Mouse (Mus musculus): ENCODE data around the gene Ppp2r5b. TPM values are rescaled to one million over a fixed set of nuclear protein-coding genes. Genes with fewer than 3 reads are reported as not detected.

Ppp2r5b gene
- polyA plus RNA-seq, 1 experiment from 2014 or later = 36.5 TPM

DNA sequence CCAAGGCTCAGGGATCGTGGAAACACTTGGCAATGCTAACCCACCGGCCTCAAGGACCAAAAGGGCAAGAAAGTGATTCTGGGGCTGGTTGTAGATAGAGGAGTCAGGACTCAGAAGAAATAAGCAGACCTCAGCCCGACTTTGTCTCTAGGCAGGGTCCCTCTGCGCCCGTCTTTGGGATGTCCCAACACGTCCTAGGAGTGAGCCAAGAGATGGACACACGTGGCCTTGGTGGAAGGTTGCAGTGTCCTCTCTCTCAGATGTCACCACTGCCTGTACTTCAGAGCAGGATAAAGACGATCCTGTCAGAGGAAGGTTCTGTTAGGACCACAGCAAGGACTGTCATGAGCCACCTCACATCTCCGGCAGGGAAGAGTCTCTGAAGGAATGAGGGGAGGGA lies 35.0 kb upstream of the Ppp2r5b start:
- H3K4me1 ChIP-seq (ENCODE audit: control insufficient read depth, insufficient read depth, low read length) = peaks cover 2% of the 10 kb centered on the region
- ATAC-seq (ENCODE audit: low read depth) = no peak
- WGBS = 56% methylated on average over 9 of the region's 9 CpGs
- no peaks in the 10 kb centered on the region for H3K27me3 ChIP-seq (replicated peaks; ENCODE audit: control insufficient read depth, insufficient read depth, low read length)
- H3K36me3 ChIP-seq (ENCODE audit: control insufficient read depth, insufficient read depth, low read length) = no peaks in the 10 kb centered on the region
- no peak overlapping the region for H3K27ac ChIP-seq (replicated peaks; ENCODE audit: low read depth, low read length)
- H3K4me2 ChIP-seq (ENCODE audit: low read depth, low read length) = no peak overlapping the region
- no peak for DNase-seq (ENCODE audit: low spot score)
- peak overlapping the region; percentile 19; the same call in 1 of the 2 replicates for H3K9ac ChIP-seq (ENCODE audit: low read depth, low read length)
- H3K4me3 ChIP-seq (ENCODE audit: low read depth, low read length) = no peak overlapping the region
- H3K9me3 ChIP-seq (ENCODE audit: control insufficient read depth, low read length) = no peaks in the 10 kb centered on the region

GRCm38 (mm10) chr19:6269798-6270475 lies 34.3 kb upstream of the Ppp2r5b start:
- WGBS = 85% methylated on average over 8 of the region's 8 CpGs
- no peak overlapping the region for H3K4me3 ChIP-seq (ENCODE audit: low read depth, low read length)

GRCm38 (mm10) chr19:6268670-6269132 lies 33.0 kb upstream of the Ppp2r5b start:
- Histone ChIP-seq H3K4me3 (ENCODE audit: low read depth, low read length) (no peak overlapping the region), H3K36me3 (ENCODE audit: control insufficient read depth, insufficient read depth, low read length) (no peaks in the 10 kb centered on the region), H3K4me2 (ENCODE audit: low read depth, low read length) (no peak overlapping the region), H3K9ac (ENCODE audit: low read depth, low read length) (no peak overlapping the region), H3K27ac (replicated peaks; ENCODE audit: low read depth, low read length) (no peak overlapping the region), H3K9me3 (ENCODE audit: control insufficient read depth, low read length) (no peaks in the 10 kb centered on the region), H3K4me1 (ENCODE audit: control insufficient read depth, insufficient read depth, low read length) (no peaks in the 10 kb centered on the region), H3K27me3 (replicated peaks; ENCODE audit: control insufficient read depth, insufficient read depth, low read length) (no peaks in the 10 kb centered on the region)
- DNase-seq (ENCODE audit: low spot score) (no peak), ATAC-seq (ENCODE audit: low read depth) (no peak)
- WGBS = 79% methylated on average over 7 of the region's 7 CpGs

More at GRCm38 (mm10) chr19:6269798-6270475, 34.3 kb upstream of the Ppp2r5b start:
- no peak for ATAC-seq (ENCODE audit: low read depth)
- Histone ChIP-seq H3K27me3 (replicated peaks; ENCODE audit: control insufficient read depth, insufficient read depth, low read length) (no peaks in the 10 kb centered on the region), H3K27ac (replicated peaks; ENCODE audit: low read depth, low read length) (no peak overlapping the region), H3K36me3 (ENCODE audit: control insufficient read depth, insufficient read depth, low read length) (no peaks in the 10 kb centered on the region), H3K9ac (ENCODE audit: low read depth, low read length) (no peak overlapping the region; the same call in 1 of the 2 replicates), H3K9me3 (ENCODE audit: control insufficient read depth, low read length) (no peaks in the 10 kb centered on the region), H3K4me1 (ENCODE audit: control insufficient read depth, insufficient read depth, low read length) (no peaks in the 10 kb centered on the region), H3K4me2 (ENCODE audit: low read depth, low read length) (no peak overlapping the region)
- DNase-seq (ENCODE audit: low spot score) = no peak

DNA sequence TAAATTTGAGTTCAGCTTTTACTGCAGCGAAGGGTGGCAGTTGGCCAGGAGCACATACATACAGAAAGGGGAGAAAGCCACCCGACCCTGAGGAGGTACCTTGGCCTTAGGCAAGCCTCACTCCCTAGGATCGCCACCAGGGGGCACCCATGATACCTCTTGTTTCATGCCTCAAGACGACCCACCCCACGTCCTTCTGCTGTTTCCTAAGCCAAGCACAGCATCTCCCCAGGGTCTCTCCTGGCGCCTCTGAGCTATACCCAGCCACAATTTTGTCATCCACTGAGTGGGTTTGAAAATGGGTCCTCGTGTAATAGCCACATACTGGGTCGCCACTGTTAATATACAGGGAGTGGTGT lies 32.5 kb upstream of the Ppp2r5b start:
- ATAC-seq (ENCODE audit: low read depth) (peak; percentile 80), DNase-seq (ENCODE audit: low spot score) (peak; percentile 94)
- no peaks in the 10 kb centered on the region for H3K36me3 ChIP-seq (ENCODE audit: control insufficient read depth, insufficient read depth, low read length)
- H3K27me3 ChIP-seq (replicated peaks; ENCODE audit: control insufficient read depth, insufficient read depth, low read length) = no peaks in the 10 kb centered on the region
- H3K4me1 ChIP-seq (ENCODE audit: control insufficient read depth, insufficient read depth, low read length) = no peaks in the 10 kb centered on the region
- H3K4me2 ChIP-seq (ENCODE audit: low read depth, low read length) = no peak overlapping the region
- H3K9ac ChIP-seq (ENCODE audit: low read depth, low read length) = no peak overlapping the region
- no peak overlapping the region for H3K27ac ChIP-seq (replicated peaks; ENCODE audit: low read depth, low read length)
- WGBS = 15% methylated on average over 8 of the region's 8 CpGs
- no peak overlapping the region for H3K4me3 ChIP-seq (ENCODE audit: low read depth, low read length)
- no peaks in the 10 kb centered on the region for H3K9me3 ChIP-seq (ENCODE audit: control insufficient read depth, low read length)

GRCm38 (mm10) chr19:6267306-6268169 lies 31.9 kb upstream of the Ppp2r5b start:
- DNase-seq (ENCODE audit: low spot score) (no peak), ATAC-seq (ENCODE audit: low read depth) (no peak)
- Histone ChIP-seq H3K9ac (ENCODE audit: low read depth, low read length) (no peak overlapping the region), H3K4me3 (ENCODE audit: low read depth, low read length) (no peak overlapping the region), H3K27ac (replicated peaks; ENCODE audit: low read depth, low read length) (no peak overlapping the region), H3K4me2 (ENCODE audit: low read depth, low read length) (no peak overlapping the region), H3K36me3 (ENCODE audit: control insufficient read depth, insufficient read depth, low read length) (peaks cover 2% of the 10 kb centered on the region; the same call in 1 of the 2 replicates), H3K27me3 (replicated peaks; ENCODE audit: control insufficient read depth, insufficient read depth, low read length) (no peaks in the 10 kb centered on the region), H3K4me1 (ENCODE audit: control insufficient read depth, insufficient read depth, low read length) (no peaks in the 10 kb centered on the region), H3K9me3 (ENCODE audit: control insufficient read depth, low read length) (no peaks in the 10 kb centered on the region)
- 67% methylated on average over 11 of the region's 11 CpGs for WGBS

- Histone ChIP-seq H3K27me3 (replicated peaks; ENCODE audit: control insufficient read depth, insufficient read depth, low read length) (no peaks in the 10 kb centered on the region), H3K27ac (replicated peaks; ENCODE audit: low read depth, low read length) (no peak overlapping the region), H3K4me1 (ENCODE audit: control insufficient read depth, insufficient read depth, low read length) (no peaks in the 10 kb centered on the region), H3K36me3 (ENCODE audit: control insufficient read depth, insufficient read depth, low read length) (peaks cover 19% of the 10 kb centered on the region), H3K9me3 (ENCODE audit: control insufficient read depth, low read length) (no peaks in the 10 kb centered on the region), H3K4me3 (ENCODE audit: low read depth, low read length) (no peak overlapping the region), H3K4me2 (ENCODE audit: low read depth, low read length) (no peak overlapping the region), H3K9ac (ENCODE audit: low read depth, low read length) (no peak overlapping the region)
- WGBS = 57% methylated on average over 6 of the region's 6 CpGs
- no peak for ATAC-seq (ENCODE audit: low read depth)
- no peak for DNase-seq (ENCODE audit: low spot score)
Observed at GRCm38 (mm10) chr19:6265727-6266182, 30.1 kb upstream of the Ppp2r5b start.

DNA sequence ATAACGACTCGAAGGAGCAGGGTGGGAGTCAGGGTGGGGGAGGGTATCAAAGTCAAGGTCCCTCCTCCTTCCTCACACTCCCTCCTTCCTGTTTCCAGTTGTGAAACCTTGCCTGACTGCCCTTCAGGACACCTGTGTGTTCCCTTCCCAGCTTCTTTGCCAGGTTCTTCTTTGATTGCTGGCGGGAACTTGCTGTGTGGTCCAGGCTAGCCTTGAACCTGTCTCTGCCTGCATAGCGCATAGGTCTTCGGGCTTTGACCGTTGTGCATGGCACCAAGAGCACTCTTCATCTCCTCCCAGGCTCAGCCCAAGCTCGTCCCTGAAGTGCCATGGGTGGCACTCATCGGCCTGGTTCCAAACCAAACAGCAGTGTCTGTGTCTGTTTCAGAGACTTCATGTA lies 29.3 kb upstream of the Ppp2r5b start:
- no peak for DNase-seq (ENCODE audit: low spot score)
- no peak for ATAC-seq (ENCODE audit: low read depth)
- Histone ChIP-seq H3K4me3 (ENCODE audit: low read depth, low read length) (no peak overlapping the region), H3K9me3 (ENCODE audit: control insufficient read depth, low read length) (no peaks in the 10 kb centered on the region), H3K9ac (ENCODE audit: low read depth, low read length) (no peak overlapping the region), H3K27me3 (replicated peaks; ENCODE audit: control insufficient read depth, insufficient read depth, low read length) (no peaks in the 10 kb centered on the region), H3K4me2 (ENCODE audit: low read depth, low read length) (no peak overlapping the region), H3K4me1 (ENCODE audit: control insufficient read depth, insufficient read depth, low read length) (no peaks in the 10 kb centered on the region), H3K36me3 (ENCODE audit: control insufficient read depth, insufficient read depth, low read length) (peaks cover 27% of the 10 kb centered on the region), H3K27ac (replicated peaks; ENCODE audit: low read depth, low read length) (no peak overlapping the region)
- WGBS = 84% methylated on average over 6 of the region's 8 CpGs

DNA sequence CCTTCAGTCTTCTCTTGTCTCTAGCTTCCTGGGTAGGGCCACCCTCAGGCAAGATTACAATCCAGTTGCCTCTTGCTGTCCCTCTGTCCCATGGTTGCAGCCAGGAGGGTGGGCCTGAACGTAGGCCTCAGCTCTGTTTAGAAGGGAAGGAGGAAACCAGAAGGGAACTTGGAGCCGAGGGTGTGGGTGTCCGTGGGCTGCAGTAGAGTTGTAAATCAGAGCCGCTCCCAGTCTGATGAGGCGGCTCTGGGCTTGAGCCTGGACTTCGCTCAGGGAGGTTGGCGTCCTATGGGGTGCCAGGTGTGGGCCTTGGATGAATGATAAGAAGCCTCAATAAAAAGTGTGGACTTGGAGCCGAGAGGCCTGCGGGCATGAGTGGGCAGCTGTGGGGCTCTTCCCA lies 28.5 kb upstream of the Ppp2r5b start:
- no peaks in the 10 kb centered on the region for H3K9me3 ChIP-seq (ENCODE audit: control insufficient read depth, low read length)
- no peak for DNase-seq (ENCODE audit: low spot score)
- no peaks in the 10 kb centered on the region for H3K4me1 ChIP-seq (ENCODE audit: control insufficient read depth, insufficient read depth, low read length)
- H3K4me2 ChIP-seq (ENCODE audit: low read depth, low read length) = no peak overlapping the region
- H3K27me3 ChIP-seq (replicated peaks; ENCODE audit: control insufficient read depth, insufficient read depth, low read length) = no peaks in the 10 kb centered on the region
- H3K36me3 ChIP-seq (ENCODE audit: control insufficient read depth, insufficient read depth, low read length) = peaks cover 32% of the 10 kb centered on the region
- H3K27ac ChIP-seq (replicated peaks; ENCODE audit: low read depth, low read length) = no peak overlapping the region
- no peak overlapping the region for H3K9ac ChIP-seq (ENCODE audit: low read depth, low read length)
- WGBS = 75% methylated on average over 8 of the region's 9 CpGs
- no peak for ATAC-seq (ENCODE audit: low read depth)
- H3K4me3 ChIP-seq (ENCODE audit: low read depth, low read length) = no peak overlapping the region

Measured in embryonic facial prominence, embryonic 14.5 days (tissue).